Mouse (Mus musculus) limb, embryonic 15.5 days (tissue): ENCODE measurements around the gene Dnajb14. TPM values are rescaled to one million over a fixed set of nuclear protein-coding genes. Genes with fewer than 3 reads are reported as not detected.
"Not testable (repeated sequence)": the region's sequence is repeated elsewhere in the genome, so short reads cannot be mapped to it uniquely, and the experiment has no call there.

ENCODE experiments used
- ATAC-seq: fragments of 200-750 bp; cut with Nextera tagmentation; 2 replicates; pipeline ENCODE4 v1.8.0; 2017; ENCODE audit warnings: low read depth, moderate TSS enrichment; ENCODE audit not compliant: insufficient number of reproducible peaks, low FRiP score, low TSS enrichment
- H3K27ac ChIP-seq: fragments of 300-500 bp; sonication (generic); 2 replicates; pipeline ENCODE4 v1.5.1; 2015; ENCODE audit warnings: moderate library complexity, mild to moderate bottlenecking, inconsistent platforms
- H3K27me3 ChIP-seq: fragments of 300-500 bp; sonication (generic); 2 replicates; pipeline ENCODE4 v1.6.1; 2015; ENCODE audit warnings: inconsistent platforms
- H3K36me3 ChIP-seq: fragments of 300-500 bp; sonication (generic); 2 replicates; pipeline ENCODE4 v1.6.1; 2015; ENCODE audit warnings: inconsistent platforms
- H3K4me1 ChIP-seq: fragments of 300-500 bp; sonication (generic); 2 replicates; pipeline ENCODE4 v1.6.1; 2015; ENCODE audit warnings: inconsistent platforms
- H3K4me2 ChIP-seq: fragments of 300-500 bp; sonication (generic); 2 replicates; pipeline ENCODE4 v1.6.1; 2015; ENCODE audit warnings: mild to moderate bottlenecking, inconsistent platforms
- H3K4me3 ChIP-seq: fragments of 300-500 bp; sonication (generic); 2 replicates; pipeline ENCODE4 v1.5.1; 2015; ENCODE audit warnings: mild to moderate bottlenecking, inconsistent platforms
- H3K9ac ChIP-seq: fragments of 300-500 bp; sonication (generic); 2 replicates; pipeline ENCODE4 v1.6.1; 2015; ENCODE audit warnings: inconsistent platforms
- H3K9me3 ChIP-seq: fragments of 300-500 bp; sonication (generic); 2 replicates; pipeline ENCODE4 v1.6.1; 2016; ENCODE audit warnings: inconsistent platforms
- WGBS: fragments of 180-500 bp; shearing (Covaris S2); methylation state at CpG from one replicate; pipeline ENCODE4 v1.1.7; 2015; 5-methylcytosine and 5-hydroxymethylcytosine counted together
- polyA plus RNA-seq: library from polyadenylated mRNA; unstranded; fragments of >200 nt; fragmentation: Nextera tagmentation; extraction: Ambion mirVana; gene quantifications from 2 replicates; pipeline ENCODE4 v1.2.1, GENCODE M21; 2015

Dnajb14 gene
- polyA plus RNA-seq, 1 experiment from 2014 or later, result 11.1 TPM

GRCm38 (mm10) chr3:137893789-137894188 is 26.3 kb downstream of the Dnajb14 start:
- Histone ChIP-seq H3K27me3 (no peaks in the 10 kb centered on the region), H3K9me3 (no peaks in the 10 kb centered on the region), H3K27ac (no peak overlapping the region), H3K4me1 (no peaks in the 10 kb centered on the region), H3K36me3 (peaks cover 59% of the 10 kb centered on the region), H3K4me3 (no peak overlapping the region), H3K4me2 (no peak overlapping the region), H3K9ac (no peak overlapping the region)
- ATAC-seq, result no peak
- 88% methylated on average over 4 of the region's 4 CpGs for WGBS

DNA sequence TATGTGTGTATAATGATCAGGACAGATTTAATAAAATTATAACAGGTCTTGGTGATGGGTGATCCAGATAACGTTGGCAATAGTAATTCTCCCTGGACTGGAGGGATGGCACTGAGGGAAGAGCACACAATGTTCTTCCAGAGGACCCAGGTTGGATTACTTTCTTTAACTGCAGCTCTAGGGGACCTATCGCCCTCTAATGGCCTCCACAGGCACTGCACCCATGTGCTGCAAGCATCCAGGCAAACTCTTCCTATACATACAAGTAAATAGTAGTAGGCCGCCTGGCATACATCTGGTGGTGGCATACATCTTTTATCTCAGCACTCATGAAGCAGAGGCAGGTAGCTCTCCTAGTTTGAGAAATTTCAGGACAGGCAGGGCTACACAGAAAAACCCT is 27.7 kb downstream of the Dnajb14 start:
- H3K36me3 ChIP-seq, result peaks cover 45% of the 10 kb centered on the region
- no peaks in the 10 kb centered on the region for H3K9me3 ChIP-seq
- H3K27ac ChIP-seq, result no peak overlapping the region
- H3K27me3 ChIP-seq, result no peaks in the 10 kb centered on the region
- H3K9ac ChIP-seq, result no peak overlapping the region
- no peak overlapping the region for H3K4me2 ChIP-seq
- no peaks in the 10 kb centered on the region for H3K4me1 ChIP-seq
- WGBS, result 88% methylated on average over 3 of the region's 3 CpGs
- no peak overlapping the region for H3K4me3 ChIP-seq
- no peak for ATAC-seq

DNA sequence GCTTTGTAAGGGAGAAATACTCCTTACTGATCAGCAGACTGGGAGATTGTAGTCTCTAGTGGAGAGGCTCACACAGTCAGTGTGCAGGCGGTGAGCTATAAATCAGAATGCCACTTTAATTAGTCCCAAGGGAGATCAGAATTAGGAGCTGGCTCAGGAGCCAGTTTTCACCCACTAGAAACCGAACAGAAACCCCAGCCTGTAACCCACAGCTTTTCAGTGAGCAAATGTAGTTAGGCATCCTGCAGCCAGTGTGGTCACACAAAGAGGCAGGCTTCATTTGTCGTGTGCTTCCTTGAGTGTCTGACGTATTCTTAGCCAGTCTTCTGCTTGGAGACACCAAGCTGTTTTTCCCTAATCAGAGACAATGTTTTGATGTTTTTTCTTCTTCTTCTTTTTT is 28.9 kb downstream of the Dnajb14 start:
- WGBS, result 61% methylated on average over 4 of the region's 4 CpGs
- Histone ChIP-seq H3K4me3 (no peak overlapping the region), H3K4me1 (no peaks in the 10 kb centered on the region), H3K9ac (no peak overlapping the region), H3K9me3 (no peaks in the 10 kb centered on the region), H3K27me3 (no peaks in the 10 kb centered on the region), H3K4me2 (no peak overlapping the region), H3K27ac (no peak overlapping the region), H3K36me3 (peaks cover 45% of the 10 kb centered on the region)
- ATAC-seq, result no peak

DNA sequence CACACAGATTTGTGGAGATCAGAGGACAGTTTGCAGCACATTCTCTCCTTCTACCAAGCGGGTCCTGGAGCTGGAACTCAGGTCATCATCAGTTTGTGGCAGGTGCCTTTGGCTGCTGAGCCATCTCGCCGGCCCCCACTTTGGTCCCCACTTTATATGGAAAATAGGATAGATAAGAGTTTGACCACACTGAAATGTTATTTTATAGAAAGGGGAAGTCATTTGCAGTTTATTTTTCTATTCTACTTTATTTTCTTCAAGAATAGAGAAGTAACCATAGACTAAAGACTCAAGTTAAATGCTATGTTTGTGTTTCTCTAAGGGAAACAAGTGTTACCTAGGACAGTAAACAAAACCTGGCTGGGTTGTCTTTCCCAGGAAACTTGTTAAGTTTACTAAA is 29.4 kb downstream of the Dnajb14 start:
- Histone ChIP-seq H3K9me3 (no peaks in the 10 kb centered on the region), H3K36me3 (peaks cover 47% of the 10 kb centered on the region), H3K9ac (no peak overlapping the region), H3K27me3 (no peaks in the 10 kb centered on the region), H3K4me2 (no peak overlapping the region), H3K4me1 (no peaks in the 10 kb centered on the region), H3K27ac (no peak overlapping the region), H3K4me3 (no peak overlapping the region)
- no peak for ATAC-seq
- 95% methylated on average over 3 of the region's 3 CpGs for WGBS

DNA sequence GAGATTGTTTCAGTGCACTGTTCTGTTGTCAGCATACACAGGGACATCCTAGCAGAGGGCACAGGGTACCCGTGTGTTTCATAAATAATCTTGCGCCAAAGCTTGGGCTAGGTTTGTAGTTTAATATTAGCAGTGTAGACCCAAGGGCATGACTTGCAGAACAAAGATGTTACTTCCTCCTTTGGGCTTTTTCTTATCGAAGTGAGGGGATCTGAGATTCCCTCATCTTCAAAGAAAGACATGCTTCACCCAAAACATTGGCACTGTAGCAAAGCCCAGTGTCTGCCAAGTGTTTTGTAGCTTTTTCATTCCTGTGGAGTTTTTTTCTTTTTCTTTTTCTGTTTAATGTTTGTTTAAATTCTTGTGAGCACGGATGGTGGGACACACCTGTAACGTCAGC is 30.2 kb downstream of the Dnajb14 start:
- no peaks in the 10 kb centered on the region for H3K4me1 ChIP-seq
- H3K4me2 ChIP-seq, result no peak overlapping the region
- H3K27ac ChIP-seq, result no peak overlapping the region
- 85% methylated on average over 5 of the region's 5 CpGs for WGBS
- H3K27me3 ChIP-seq, result no peaks in the 10 kb centered on the region
- no peaks in the 10 kb centered on the region for H3K9me3 ChIP-seq
- ATAC-seq, result no peak
- peaks cover 47% of the 10 kb centered on the region for H3K36me3 ChIP-seq
- no peak overlapping the region for H3K9ac ChIP-seq
- H3K4me3 ChIP-seq, result no peak overlapping the region

GRCm38 (mm10) chr3:137900149-137900548 is 32.7 kb downstream of the Dnajb14 start:
- 76% methylated on average over 10 of the region's 10 CpGs for WGBS
- Histone ChIP-seq H3K4me2 (no peak overlapping the region), H3K27ac (no peak overlapping the region), H3K27me3 (no peaks in the 10 kb centered on the region), H3K36me3 (peaks cover 47% of the 10 kb centered on the region), H3K4me3 (no peak overlapping the region), H3K4me1 (no peaks in the 10 kb centered on the region), H3K9me3 (no peaks in the 10 kb centered on the region), H3K9ac (no peak overlapping the region)
- ATAC-seq, result no peak

DNA sequence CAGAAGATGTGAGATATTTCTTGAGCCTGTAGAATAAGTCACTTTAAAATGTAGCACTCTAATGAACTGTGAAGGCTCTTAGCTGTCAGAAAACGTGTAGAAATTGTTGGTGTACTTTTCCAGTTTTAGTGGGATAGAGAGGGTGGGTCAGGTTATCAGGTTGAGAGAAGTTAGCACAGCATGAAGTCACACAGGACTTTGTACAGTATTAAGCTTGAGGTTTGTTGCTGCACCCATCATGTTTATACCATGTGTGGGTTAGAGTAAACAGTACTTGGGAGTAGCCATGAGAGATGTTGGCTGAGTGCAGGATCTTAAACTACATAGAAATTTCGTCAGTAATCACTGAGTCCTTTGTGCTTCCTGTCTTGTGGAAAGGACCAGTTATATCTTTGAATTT is 45.6 kb downstream of the Dnajb14 start:
- Histone ChIP-seq H3K4me3 (no peak overlapping the region), H3K4me2 (no peak overlapping the region), H3K4me1 (peaks cover 6% of the 10 kb centered on the region; the same call in 1 of the 2 replicates), H3K27ac (no peak overlapping the region), H3K9me3 (no peaks in the 10 kb centered on the region), H3K36me3 (peaks cover 4% of the 10 kb centered on the region; the same call in 1 of the 2 replicates), H3K27me3 (no peaks in the 10 kb centered on the region), H3K9ac (no peak overlapping the region)
- 64% methylated on average over 2 of the region's 2 CpGs for WGBS
- ATAC-seq, result no peak

GRCm38 (mm10) chr3:137914567-137914966 is 47.1 kb downstream of the Dnajb14 start:
- H3K9me3 ChIP-seq, H3K4me2 ChIP-seq, ATAC-seq, H3K4me3 ChIP-seq, H3K27ac ChIP-seq, H3K36me3 ChIP-seq, H3K27me3 ChIP-seq, H3K9ac ChIP-seq: not testable (repeated sequence)
- WGBS, result 80% methylated on average over 1 of the region's 1 CpGs
- peaks cover 13% of the 10 kb centered on the region for H3K4me1 ChIP-seq

DNA sequence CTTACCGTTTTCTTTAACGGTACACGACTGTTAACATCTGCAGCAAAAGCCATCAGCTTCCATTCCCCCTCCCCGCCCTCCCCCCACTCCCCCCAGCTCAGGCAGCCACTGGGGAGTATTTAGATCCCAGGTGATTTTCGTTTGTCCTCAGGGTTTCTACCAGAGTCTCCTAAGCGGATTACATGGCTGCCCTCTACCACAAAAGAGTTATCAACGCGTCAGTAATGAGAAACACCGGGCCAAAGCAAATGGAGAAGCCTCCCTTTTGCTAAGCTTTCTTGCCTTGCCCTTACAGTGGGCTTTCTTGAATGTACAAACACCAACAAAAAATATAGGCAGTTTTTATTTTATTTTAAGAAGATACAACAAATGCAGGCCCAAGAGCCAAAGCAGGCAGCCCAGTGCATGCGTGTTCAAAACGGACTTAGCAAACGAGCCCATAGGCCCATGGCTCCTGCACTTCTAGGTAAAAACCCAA is 50.3 kb downstream of the Dnajb14 start:
- Histone ChIP-seq H3K4me1 (peaks cover 17% of the 10 kb centered on the region), H3K9ac (peak overlapping the region; percentile 14), H3K27ac (peak overlapping the region; percentile 85), H3K4me2 (peak overlapping the region; percentile 48), H3K27me3 (no peaks in the 10 kb centered on the region), H3K9me3 (no peaks in the 10 kb centered on the region), H3K4me3 (peak overlapping the region; percentile 89), H3K36me3 (peaks cover 14% of the 10 kb centered on the region)
- no peak for ATAC-seq
- 20% methylated on average over 12 of the region's 12 CpGs for WGBS

DNA sequence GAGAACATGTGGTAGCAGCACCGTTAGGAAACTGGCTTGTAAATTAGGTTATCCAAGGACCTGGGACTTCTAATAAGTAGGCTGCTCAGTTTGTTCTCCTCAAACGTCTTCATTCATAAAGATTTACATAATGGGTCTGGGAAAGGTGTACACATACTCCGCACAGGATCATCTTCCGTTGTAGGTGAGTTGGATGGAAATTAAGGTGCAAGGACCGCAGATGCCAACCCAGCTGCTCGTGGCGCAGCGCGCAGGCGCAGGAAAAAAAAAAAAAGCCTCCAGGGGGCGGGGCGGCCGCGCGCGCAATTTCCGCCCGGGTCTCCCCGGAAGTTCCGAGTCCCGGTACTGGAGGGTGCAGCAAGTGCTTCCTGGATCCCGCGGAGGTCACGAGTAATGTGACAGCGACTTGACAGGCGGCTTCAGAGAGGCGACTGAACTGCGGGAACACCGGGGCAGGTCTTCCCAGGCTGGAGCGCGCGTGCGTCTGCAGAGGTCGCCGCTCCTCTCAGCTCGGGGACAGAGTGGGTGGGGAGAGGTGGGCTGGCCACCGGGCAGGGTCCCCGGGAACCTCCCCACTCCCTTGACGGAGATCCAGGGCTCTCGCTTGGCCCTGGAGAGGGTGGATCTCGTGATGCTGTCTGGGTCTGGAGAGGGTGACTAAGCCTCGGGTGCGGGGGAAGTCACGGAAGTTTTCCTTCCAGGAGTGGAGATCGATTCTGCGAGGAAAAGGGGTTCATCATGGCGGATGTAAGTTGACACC is 50.9 kb downstream of the Dnajb14 start, which contains the start of gene Lamtor3:
TSS of gene Lamtor3 (plus strand) at position 335 of the 760 bp plus-strand sequence.
- no peaks in the 10 kb centered on the region for H3K9me3 ChIP-seq
- H3K27me3 ChIP-seq, result no peaks in the 10 kb centered on the region
- WGBS, result under 1% methylated on average over 47 of the region's 47 CpGs
- peak within 1 kb of the TSS; percentile 89 for H3K4me3 ChIP-seq
- peaks cover 17% of the 10 kb centered on the region for H3K4me1 ChIP-seq
- H3K9ac ChIP-seq, result peak within 1 kb of the TSS; percentile 71
- peak within 1 kb of the TSS; percentile 85 for H3K27ac ChIP-seq
- H3K4me2 ChIP-seq, result peak within 1 kb of the TSS; percentile 48
- peak; percentile 86 for ATAC-seq
- H3K36me3 ChIP-seq, result peaks cover 14% of the 10 kb centered on the region

DNA sequence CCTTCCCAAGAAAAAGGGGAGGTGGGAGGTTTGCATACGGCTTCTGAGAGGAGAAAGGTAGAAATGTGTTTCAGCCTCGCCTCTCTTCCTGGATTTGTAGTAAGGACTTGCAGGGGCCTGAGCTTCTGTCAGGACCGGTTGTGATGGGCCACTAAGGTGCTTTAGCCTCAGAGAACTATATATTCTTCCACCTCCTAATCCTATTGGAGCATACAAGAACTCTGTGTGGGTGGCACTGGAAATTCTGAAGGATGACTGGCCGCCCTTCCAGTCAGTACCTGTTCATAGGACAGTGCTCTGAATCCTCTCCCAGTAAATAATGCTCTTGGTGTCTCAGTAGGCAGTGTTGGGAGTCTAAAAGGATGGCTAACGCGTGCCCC is 51.4 kb downstream of the Dnajb14 start:
- peak overlapping the region; percentile 85 for H3K27ac ChIP-seq
- H3K9me3 ChIP-seq, result no peaks in the 10 kb centered on the region
- WGBS, result 15% methylated on average over 6 of the region's 6 CpGs
- peaks cover 17% of the 10 kb centered on the region for H3K4me1 ChIP-seq
- no peaks in the 10 kb centered on the region for H3K27me3 ChIP-seq
- peak overlapping the region; percentile 89 for H3K4me3 ChIP-seq
- peak overlapping the region; percentile 48 for H3K4me2 ChIP-seq
- no peak for ATAC-seq
- H3K36me3 ChIP-seq, result peaks cover 17% of the 10 kb centered on the region
- peak overlapping the region; percentile 71; the same call in 1 of the 2 replicates for H3K9ac ChIP-seq

DNA sequence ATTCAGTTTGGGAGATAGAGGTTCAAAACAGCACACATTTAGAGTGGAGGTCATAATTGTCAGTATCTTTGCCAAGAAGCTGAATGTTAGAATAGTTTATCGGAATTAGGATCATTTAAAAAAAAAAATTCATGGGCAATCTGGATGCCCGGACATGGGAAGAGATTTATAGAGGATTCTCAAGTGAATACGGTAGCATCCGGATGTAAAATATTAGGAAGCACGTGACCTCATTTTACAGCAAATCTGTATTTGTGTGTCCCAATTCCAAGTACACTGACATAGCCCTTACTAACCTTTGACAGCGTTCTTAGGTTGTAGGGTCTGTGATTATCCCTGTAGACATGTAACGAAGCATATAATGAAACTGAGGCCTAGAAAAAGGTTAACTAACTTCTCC is 51.9 kb downstream of the Dnajb14 start:
- peak overlapping the region; percentile 89 for H3K4me3 ChIP-seq
- H3K4me2 ChIP-seq, result peak overlapping the region; percentile 48
- H3K27me3 ChIP-seq, result no peaks in the 10 kb centered on the region
- H3K27ac ChIP-seq, result no peak overlapping the region
- peaks cover 22% of the 10 kb centered on the region for H3K36me3 ChIP-seq
- H3K9ac ChIP-seq, result peak overlapping the region; percentile 71; the same call in 1 of the 2 replicates
- peaks cover 17% of the 10 kb centered on the region for H3K4me1 ChIP-seq
- H3K9me3 ChIP-seq, result no peaks in the 10 kb centered on the region
- ATAC-seq, result no peak
- WGBS, result 89% methylated on average over 7 of the region's 7 CpGs
